Mouse (Mus musculus) spleen, adult 2 months (tissue): Measurements from ENCODE around the gene Tmem170b. TPM values are rescaled to one million over a fixed set of nuclear protein-coding genes. Genes with fewer than 3 reads are reported as not detected.

Source experiments
- DNase-seq, 2 experiments: peaks; one replicate each; pipeline versions ENCODE4 v3.0.0 to v3.0.0-alpha.2; 2012 to 2021; ENCODE audit warnings: low spot score in 2 of 2, low read depth in 1 of 2
- H3K27ac ChIP-seq: fragments of 200-500 bp; 2 replicates; pipeline ENCODE4 v1.5.1; 2012; ENCODE audit warnings: low read length, inconsistent platforms; ENCODE audit not compliant: insufficient read depth
- H3K27me3 ChIP-seq: fragments of 200-500 bp; 2 replicates; pipeline ENCODE4 v1.6.1; 2012; ENCODE audit warnings: mild to moderate bottlenecking, moderate library complexity, low read length, inconsistent platforms; ENCODE audit not compliant: control insufficient read depth, insufficient read depth
- H3K36me3 ChIP-seq: fragments of 200-500 bp; 2 replicates; pipeline ENCODE4 v1.6.1; 2012; ENCODE audit warnings: mild to moderate bottlenecking, low read length, inconsistent platforms; ENCODE audit not compliant: control insufficient read depth, insufficient read depth
- H3K4me1 ChIP-seq: fragments of 200-500 bp; 2 replicates; pipeline ENCODE4 v1.6.1; 2011; ENCODE audit warnings: inconsistent platforms; ENCODE audit not compliant: control insufficient read depth, insufficient read depth, insufficient read length
- H3K4me3 ChIP-seq: fragments of 200-500 bp; 2 replicates; pipeline ENCODE4 v1.5.1; 2011; ENCODE audit warnings: mild to moderate bottlenecking, inconsistent platforms; ENCODE audit not compliant: insufficient read depth, insufficient read length; ENCODE audit errors: extremely low read depth
- CTCF ChIP-seq: fragments of 200-500 bp; IDR thresholded peaks from 2 replicates; pipeline ENCODE4 v1.5.1; 2011; ENCODE audit warnings: mild to moderate bottlenecking, inconsistent platforms; ENCODE audit not compliant: insufficient read depth, insufficient read length, insufficient replicate concordance; ENCODE audit errors: extremely low read depth
- POLR2A ChIP-seq: fragments of 200-500 bp; IDR thresholded peaks from 2 replicates; pipeline ENCODE4 v1.6.1; 2011; ENCODE audit warnings: low read depth, low read length, inconsistent platforms
- WGBS: fragments of 180-500 bp; shearing (Covaris S2); methylation state at CpG from one replicate; pipeline ENCODE4 v1.1.7; 2018; 5-methylcytosine and 5-hydroxymethylcytosine counted together
- polyA plus RNA-seq: library from polyadenylated mRNA; depleted of rRNA; stranded (reverse); fragments of >200 nt; gene quantifications from 2 replicates; pipeline ENCODE4 v1.2.3, GENCODE M21; 2012

Tmem170b gene
- polyA plus RNA-seq, 1 experiment: 6.0 TPM

DNA sequence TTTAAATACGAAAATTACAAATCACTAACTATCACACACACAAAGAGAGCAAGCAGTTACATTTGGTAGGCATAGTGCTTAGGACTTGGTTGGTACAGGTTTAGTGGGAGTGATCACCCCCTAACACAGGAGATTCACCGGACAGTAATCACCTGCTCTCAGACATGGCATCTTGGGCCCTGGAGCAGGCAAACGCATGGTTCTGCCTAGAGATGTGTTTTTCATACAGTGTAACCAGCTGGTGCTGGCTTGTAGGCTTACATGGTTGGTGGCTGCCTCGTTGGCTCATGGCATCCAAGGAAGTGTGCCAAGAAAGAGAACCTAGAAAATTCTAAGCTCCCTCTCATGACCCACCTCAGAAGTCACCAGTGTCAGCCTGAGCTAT lies 33.4 kb upstream of the Tmem170b start:
- 49% methylated on average over 4 of the region's 4 CpGs for WGBS
- DNase-seq: no peak
- no peaks in the 10 kb centered on the region for H3K36me3 ChIP-seq
- H3K27me3 ChIP-seq: no peaks in the 10 kb centered on the region
- no peak overlapping the region for H3K4me3 ChIP-seq
- H3K27ac ChIP-seq: no peak overlapping the region
- H3K4me1 ChIP-seq: peaks cover 3% of the 10 kb centered on the region; the same call in 1 of the 2 replicates
- TF ChIP-seq CTCF (no peak), POLR2A (no peak)

DNA sequence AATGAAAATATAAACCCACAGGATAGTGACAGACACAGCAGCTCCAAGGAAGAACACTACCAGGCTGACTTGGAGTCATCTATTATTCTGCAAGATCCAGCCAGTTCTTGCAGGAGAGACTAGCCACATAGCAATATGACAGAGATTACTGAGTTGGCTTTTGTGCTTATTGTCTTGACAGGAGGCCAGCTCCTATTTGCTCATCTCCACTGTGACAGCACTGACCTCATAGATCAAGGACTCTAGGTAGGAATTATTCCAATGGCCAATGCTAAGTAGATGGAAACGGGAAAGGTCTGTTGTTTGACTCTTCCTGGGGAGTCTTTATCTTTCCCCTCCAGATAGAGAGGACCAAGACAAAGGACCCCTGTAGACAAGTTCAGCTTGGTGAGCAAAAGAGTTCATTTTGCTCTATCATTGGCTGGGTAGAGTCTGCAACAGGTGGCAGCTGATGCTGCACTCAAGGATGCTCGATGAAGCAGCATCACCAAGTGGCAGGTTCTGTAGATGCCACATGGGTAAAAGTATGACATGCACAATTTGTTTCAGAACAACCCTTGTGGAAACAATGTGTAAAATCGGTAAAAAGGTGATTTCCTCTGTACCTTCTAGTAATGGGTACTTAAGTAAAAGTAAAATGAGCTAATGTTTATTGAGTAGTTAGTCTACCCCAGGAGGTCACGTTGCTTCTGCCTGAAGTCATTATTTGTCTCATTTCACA lies 32.4 kb upstream of the Tmem170b start:
- 51% methylated on average over 4 of the region's 4 CpGs for WGBS
- peaks cover 3% of the 10 kb centered on the region; the same call in 1 of the 2 replicates for H3K4me1 ChIP-seq
- H3K27ac ChIP-seq: no peak overlapping the region
- H3K36me3 ChIP-seq: no peaks in the 10 kb centered on the region
- no peak overlapping the region for H3K4me3 ChIP-seq
- no peaks in the 10 kb centered on the region for H3K27me3 ChIP-seq
- TF ChIP-seq POLR2A (no peak), CTCF (no peak; the same call in 1 of the 2 replicates)
- no peak for DNase-seq

DNA sequence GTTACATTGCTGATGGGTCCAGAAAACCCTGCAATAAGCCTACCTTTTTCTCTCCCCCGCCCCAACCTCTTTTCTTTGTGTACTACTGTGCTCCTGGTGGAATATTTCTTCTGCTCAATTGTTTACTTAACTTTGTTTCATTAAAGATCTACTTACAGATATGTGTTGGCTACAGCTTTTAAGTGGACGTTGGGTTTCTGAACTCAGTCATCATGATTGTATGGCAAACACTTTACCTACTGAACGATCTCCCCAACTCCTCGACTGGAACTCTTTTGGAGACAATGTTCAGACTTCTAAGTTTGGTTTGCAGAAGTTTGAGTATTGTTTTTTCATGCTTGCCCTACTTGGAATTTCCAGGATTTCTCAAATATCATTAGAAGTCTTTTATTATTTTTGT lies 24.6 kb upstream of the Tmem170b start:
- Histone ChIP-seq H3K4me3 (no peak overlapping the region), H3K27me3 (no peaks in the 10 kb centered on the region), H3K36me3 (no peaks in the 10 kb centered on the region), H3K27ac (no peak overlapping the region), H3K4me1 (no peaks in the 10 kb centered on the region)
- DNase-seq: no peak
- 89% methylated on average over 4 of the region's 4 CpGs for WGBS
- TF ChIP-seq CTCF (no peak), POLR2A (no peak)

DNA sequence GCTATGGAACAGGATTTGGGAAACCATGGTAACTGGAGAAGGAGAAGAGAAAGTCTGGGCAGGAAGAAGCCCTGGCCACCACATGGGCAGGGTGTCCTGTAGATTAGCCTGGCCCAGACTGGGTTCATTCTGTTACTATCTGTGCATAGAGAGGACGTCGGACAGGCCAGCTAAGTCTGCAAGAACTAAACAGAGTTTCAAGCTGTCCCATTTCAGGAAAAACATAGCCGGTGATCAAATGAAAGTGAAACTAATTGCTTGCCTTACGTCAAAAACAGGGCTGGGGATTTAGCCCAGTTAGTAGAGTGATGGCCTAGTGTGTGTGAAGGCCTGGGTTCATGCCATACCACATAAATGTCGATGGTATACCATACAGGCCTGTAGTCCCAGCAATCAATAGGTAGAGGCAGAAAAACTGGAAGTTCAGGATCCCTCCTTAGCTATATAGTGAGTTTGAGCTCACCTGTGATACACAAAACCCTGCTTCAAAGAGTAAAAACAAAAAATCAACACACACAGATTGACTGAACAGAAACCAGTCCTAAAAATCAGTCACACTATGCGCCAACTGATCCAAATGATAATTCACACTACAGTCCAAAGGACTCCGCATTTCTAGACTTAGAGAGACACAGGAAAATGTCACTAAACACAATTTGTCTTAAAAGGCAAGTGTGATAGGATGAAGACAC lies 21.9 kb upstream of the Tmem170b start:
- no peaks in the 10 kb centered on the region for H3K36me3 ChIP-seq
- TF ChIP-seq CTCF (no peak), POLR2A (no peak)
- no peak for DNase-seq
- H3K27me3 ChIP-seq: no peaks in the 10 kb centered on the region
- peak overlapping the region; percentile 44; the same call in 1 of the 2 replicates for H3K27ac ChIP-seq
- H3K4me3 ChIP-seq: peak overlapping the region; percentile 50
- WGBS: 31% methylated on average over 7 of the region's 7 CpGs
- no peaks in the 10 kb centered on the region for H3K4me1 ChIP-seq

DNA sequence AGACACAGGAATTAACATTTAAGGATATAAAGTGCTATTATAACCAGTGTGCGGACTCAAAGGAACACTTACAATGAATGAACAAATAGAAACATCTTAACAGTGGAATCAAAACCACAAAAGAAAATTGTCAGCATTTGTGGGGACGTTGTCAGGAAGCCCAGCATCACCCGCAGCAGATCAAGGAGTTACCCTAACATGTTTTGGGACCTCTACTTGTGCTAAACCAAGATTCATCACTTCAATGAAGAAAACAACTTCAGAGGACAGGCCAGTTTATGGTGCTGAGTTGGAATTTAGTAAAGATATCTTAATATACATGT lies 21.4 kb upstream of the Tmem170b start:
- WGBS: 54% methylated on average over 3 of the region's 3 CpGs
- Histone ChIP-seq H3K4me1 (no peaks in the 10 kb centered on the region), H3K27ac (no peak overlapping the region), H3K36me3 (no peaks in the 10 kb centered on the region), H3K27me3 (no peaks in the 10 kb centered on the region), H3K4me3 (no peak overlapping the region)
- DNase-seq: no peak
- no peak for TF ChIP-seq POLR2A
- TF ChIP-seq CTCF: no peak

DNA sequence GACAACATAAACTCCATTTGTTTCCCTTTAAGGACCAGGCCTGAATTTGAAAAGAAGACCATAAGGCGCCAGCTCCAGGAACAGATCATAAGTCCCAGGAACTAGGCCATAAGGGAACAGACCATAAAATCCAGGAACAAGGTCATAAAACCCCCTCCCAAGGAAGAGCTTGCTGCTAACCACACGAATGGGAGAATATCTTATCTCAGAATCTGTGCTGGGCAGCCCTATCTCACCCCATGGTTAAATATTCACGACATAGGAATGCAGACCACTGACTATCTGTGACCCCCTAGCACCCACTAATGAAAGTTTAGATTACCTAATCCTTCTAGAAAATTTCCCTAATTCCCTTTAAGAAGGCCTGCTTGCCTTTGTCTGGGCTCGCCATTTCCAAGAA lies 20.8 kb upstream of the Tmem170b start:
- Histone ChIP-seq H3K27me3 (no peaks in the 10 kb centered on the region), H3K27ac (no peak overlapping the region), H3K4me3 (no peak overlapping the region), H3K4me1 (no peaks in the 10 kb centered on the region), H3K36me3 (no peaks in the 10 kb centered on the region)
- WGBS: 91% methylated on average over 4 of the region's 4 CpGs
- DNase-seq: no peak
- no peak for TF ChIP-seq POLR2A
- TF ChIP-seq CTCF: no peak

DNA sequence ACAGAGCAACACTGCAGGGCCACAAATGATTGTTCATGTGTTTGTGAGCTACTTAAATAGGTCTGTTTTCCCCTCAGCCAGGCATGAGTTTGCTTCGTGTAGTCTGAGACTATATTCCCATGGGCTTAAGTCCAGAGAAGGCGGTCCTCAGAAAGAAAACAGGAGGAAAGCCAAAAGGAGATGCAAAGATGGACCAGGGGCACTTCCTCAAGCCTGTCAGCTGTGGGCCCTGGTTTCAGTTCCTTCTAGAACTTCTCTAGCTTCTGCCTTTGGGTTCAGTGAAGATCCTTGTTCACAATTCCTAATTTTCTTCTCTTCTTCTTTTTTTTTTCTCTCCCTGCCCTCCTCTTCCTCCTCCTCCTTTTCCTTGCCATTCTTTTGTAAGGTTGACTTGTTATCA lies 9.0 kb upstream of the Tmem170b start:
- Histone ChIP-seq H3K27ac (no peak overlapping the region), H3K27me3 (no peaks in the 10 kb centered on the region), H3K4me3 (no peak overlapping the region), H3K4me1 (peaks cover 17% of the 10 kb centered on the region), H3K36me3 (no peaks in the 10 kb centered on the region)
- 18% methylated on average over 2 of the region's 2 CpGs for WGBS
- no peak for TF ChIP-seq CTCF
- no peak for TF ChIP-seq POLR2A
- DNase-seq: peak in 1 of 2 experiments; percentile 26
